Mouse (Mus musculus): ENCODE data around the gene Cfap99. TPM values are rescaled to one million over a fixed set of nuclear protein-coding genes. Genes with fewer than 3 reads are reported as not detected.
A peak's percentile ranks its signal among the peaks of the same experiment; 100 is the strongest.

Cfap99 gene
- total RNA-seq, 2 experiments from 2014 or later, result not detected

DNA sequence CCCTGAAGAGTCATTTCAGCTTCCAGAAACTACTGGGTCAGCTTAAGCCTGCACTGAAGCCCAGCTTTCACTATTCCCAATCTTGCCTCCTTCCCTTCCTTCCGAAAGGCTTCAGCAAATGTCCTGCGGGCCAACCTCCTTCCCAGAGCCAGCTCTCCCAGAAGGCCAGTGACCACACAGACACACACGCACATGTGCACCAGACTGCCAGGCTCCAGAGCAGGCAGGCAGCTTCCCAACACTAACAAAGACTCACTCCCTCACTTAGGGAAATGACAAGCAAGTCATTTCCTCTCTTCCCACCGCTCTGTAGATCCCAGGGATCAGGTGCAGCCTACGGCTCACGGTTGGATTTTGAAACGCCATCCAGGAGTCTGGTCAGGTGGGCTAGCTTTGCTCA lies 12.2 kb upstream of the Cfap99 start:
- peak; percentile 40 for DNase-seq (ENCODE audit: low spot score)
- intact Hi-C loops (cut with DNase I), result no loop called here

DNA sequence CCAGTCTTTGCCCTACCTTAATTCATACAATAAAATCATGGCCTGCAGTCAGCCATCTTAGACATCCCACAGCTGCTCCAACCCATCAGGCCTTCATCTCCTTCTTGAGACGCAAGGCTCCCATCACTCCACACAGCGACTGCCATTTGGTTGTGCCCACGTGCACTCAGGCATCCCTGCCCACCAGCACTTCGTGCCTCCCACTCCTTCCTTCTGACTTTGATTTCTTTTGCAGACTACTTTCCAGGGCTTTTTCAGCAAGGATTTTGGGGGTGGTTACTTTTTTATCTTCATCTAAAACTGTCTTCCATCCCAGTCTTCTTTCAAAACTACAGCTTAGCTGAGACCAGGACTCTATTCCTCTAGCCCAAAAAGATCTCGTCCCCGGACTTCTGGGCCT lies 11.7 kb upstream of the Cfap99 start:
- intact Hi-C loops (cut with DNase I), result no loop called here
- no peak for DNase-seq (ENCODE audit: low spot score)

DNA sequence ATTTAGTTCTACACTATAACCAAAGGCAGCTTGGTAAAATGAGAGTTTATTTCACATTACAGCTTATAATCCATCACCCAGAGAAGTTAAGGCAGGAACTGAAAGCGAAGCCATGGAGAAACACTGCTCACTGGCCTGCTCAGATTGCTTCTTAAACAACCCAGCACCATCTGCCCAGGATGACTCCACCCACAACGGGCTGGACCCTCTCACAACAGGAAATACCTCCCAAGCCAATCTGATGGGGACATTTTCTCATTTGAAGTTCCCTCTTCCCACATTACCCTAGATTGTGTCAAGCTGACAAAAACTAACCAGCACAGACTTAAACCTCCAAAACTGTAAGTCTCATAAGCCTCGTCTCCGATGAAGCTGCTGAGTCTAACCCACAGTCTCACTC lies 10.3 kb upstream of the Cfap99 start:
- intact Hi-C loops (cut with DNase I), result no loop called here
- no peak for DNase-seq (ENCODE audit: low spot score)

DNA sequence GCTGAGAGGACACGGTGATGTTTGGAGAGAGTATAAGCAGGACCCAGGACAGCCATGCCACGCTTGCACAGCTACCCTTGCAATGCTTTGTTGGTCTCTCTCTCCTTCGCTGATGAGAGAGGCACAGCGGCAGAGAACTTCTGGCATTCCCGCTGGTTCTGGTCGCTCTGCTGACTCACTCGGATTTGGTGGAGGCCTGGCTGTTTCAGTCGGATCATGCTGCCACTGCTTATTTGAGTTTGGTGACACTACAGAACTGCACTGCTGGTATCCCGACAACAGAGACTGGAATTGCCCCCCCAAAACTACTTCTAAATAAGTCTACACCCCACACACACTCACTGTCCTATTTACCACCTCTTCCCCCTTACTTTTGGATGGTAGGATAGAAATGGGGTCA lies 9.2 kb upstream of the Cfap99 start:
- intact Hi-C loops (cut with DNase I), result no loop called here

DNA sequence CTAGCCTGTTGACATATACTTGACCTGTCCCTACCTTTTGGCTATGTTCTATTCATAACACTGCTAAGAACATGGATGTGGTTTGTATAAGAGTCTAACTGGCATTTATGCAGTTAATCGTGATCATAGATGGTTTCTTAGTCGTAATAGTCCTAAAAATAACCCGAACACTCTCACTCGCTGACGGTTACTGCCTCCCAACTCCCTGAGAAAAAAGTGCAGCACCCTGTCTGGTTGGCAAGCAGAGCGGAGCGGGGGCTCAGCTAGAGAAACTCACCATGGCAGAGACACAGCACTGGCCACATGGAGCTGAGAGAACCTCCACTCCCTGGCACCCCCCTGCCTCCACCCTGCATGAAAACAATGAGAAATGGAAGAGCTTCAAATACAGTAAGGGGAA lies 7.4 kb upstream of the Cfap99 start:
- intact Hi-C loops (cut with DNase I), result no loop called here
- DNase-seq (ENCODE audit: low spot score), result no peak

More for the DNA sequence above, 9.2 kb upstream of the Cfap99 start:
- DNase-seq (ENCODE audit: low spot score), result no peak

DNA sequence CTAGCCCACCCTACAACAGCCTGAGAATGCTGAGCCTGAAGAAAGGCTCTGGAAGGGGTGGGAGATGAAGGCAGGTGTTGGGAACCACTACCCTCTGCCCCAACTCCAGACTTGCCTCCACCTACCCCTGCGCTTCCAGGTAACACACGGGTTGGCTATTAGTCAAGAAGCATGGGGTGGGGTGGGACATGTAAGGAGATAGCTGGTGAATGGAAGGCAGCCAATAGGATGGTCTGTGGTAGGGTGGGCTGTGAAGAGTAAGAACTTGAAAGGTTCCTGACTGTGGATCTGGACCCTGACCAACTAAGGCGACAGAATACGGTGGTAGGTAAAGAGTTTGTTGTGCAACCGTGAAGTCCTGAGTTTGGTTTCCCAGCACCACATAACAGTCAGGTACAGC lies 5.0 kb upstream of the Cfap99 start:
- DNase-seq (ENCODE audit: low spot score), result no peak
- intact Hi-C loops (cut with DNase I), result no loop called here

DNA sequence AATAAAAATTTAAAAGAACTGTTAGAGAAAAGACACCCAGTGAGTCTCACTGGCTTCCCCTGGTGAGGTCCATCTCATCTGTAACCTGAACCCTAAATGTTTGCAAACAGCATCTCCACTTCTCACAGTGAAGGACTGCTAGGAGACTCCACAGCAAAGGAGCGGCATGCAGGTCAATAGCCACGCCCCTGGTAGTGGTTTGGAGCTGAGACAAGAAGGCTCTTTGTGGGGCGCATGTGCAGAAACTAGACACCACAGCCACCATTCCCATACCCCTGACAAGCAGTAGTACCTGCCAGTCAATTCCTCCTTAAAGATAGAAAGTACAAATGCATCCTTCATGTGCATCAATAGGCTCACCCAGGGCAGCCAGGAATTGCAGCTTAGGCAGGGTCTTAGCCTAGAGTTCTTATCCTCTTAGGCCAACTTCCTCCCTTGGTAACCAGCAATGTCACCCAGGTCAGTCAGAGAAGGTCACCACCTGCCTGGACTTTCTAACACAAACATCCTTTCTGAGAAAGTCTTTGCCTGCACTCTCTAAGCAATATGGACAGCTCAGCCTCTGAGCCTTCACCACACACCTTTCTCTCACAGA lies 4.1 kb upstream of the Cfap99 start:
- intact Hi-C loops (cut with DNase I), result no loop called here
- no peak for DNase-seq (ENCODE audit: low spot score)

DNA sequence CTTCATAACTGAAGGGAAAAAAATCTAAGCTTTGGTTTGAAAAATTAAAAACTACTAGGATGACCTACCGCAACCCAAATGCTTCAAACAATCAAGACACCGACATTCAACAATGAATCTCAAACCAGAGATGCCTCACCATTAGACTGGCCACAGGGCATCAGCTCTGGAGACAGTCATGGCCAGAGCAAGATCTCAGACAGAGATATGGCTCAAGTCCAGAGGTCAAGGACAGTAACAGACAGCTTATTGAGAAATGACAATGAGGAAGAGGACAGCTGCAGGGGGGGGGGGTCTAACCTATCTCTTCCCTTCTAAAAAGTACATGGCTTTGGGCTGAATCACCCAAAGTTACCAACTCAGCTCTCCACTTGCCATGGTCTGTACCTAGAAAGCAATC lies 3.1 kb upstream of the Cfap99 start:
- intact Hi-C loops (cut with DNase I), result no loop called here

DNA sequence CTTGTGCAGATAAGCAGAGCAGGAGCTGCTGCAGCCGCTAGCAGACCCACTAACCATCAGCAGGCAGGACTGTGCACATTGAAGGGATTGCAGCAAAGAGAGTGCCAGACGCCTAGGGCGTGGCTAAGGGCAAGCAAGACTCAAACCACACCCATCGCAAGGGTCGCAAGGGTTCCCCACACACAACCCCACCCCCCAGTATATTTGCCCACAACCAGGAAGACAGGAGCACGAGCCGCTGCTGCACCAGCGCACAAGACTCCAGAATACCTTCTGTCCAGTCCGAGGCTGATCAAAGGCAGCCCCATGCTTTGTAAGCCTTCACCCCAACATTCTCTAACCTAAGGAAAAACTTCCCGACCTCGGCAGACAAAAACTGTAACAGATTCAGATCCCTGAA lies 1.9 kb upstream of the Cfap99 start:
- no peak for DNase-seq (ENCODE audit: low spot score)
- intact Hi-C loops (cut with DNase I), result no loop called here

More for the DNA sequence above, 3.1 kb upstream of the Cfap99 start:
- DNase-seq (ENCODE audit: low spot score), result no peak

DNA sequence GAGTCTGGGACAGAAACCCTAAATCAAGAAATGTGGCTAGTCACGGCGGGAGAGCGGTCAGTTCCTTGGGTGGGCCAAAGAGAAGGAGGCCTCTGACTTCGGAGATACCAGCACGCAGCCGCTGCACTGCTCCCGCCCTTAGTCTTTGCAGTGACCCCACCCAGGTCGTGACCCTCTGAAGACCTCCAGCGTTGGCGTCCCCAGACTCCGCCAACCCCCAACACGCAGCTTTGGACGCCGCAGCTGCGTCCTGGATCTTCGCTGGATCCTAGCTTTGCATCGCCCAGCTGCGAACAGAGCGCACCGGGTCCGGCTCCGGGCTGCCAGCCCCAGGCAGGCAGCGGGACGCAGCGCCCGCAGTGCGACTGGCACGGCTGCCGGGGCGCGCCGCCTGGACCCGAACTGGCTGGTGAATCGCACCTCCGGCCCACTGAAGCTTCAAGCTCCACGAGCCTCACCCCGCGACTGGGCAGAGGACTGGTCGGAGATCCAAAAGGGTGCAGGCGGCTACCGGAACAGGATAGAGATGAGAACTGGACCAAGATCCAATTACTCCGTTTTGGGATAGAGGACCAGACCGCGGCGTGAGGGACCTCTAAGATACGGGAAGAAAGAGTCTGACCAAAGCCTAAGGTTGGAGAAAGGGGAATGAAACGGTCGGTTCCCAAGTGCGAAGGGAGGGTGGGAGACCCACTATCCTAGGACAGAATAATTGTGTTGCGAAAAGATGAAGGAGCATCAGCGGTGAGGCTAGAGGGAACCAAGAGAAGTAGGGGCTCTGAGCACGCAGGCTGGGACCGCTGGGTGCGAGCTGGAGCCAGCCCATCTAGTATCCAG lies 1.2 kb upstream of the Cfap99 start:
- DNase-seq (ENCODE audit: low spot score), result no peak
- intact Hi-C loops (cut with DNase I), result no loop called here

DNA sequence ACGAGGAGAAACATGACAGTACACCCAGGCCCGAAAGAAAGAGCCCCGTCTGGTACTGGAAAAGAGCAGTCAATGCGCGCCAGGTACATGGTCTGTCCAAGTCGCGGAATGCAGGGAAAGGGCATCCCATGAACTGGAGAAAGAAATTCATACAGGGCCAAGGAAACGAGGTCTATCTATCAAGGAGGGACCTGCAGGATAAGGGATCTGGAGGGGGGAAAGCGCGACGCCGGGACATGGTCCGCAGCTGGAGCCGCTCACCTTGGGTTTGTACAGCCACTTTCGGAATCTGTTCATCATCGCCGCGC lies 608 bp upstream of the Cfap99 start:
- DNase-seq (ENCODE audit: low spot score), result no peak
- intact Hi-C loops (cut with DNase I), result no loop called here

DNA sequence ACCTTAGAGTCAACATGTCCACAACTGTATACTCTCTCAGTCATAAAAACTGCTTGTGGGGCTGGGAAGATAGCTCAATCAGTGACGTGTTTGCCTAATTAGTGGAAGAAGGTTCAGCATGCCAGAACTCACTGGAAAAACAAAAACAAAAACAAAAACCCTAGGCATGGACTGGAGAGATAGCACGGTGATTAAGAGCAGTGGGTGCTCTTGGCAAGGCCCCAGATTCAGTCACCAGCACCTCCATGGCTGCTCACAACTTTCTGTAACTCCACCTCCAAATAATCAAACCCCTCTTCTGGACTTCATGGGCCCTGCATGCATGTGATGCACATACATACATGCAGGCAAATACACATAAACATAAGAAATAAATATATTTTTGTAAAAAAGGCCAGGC lies 886 bp downstream of the Cfap99 start:
- intact Hi-C loops (cut with DNase I), result no loop called here
- no peak for DNase-seq (ENCODE audit: low spot score)

DNA sequence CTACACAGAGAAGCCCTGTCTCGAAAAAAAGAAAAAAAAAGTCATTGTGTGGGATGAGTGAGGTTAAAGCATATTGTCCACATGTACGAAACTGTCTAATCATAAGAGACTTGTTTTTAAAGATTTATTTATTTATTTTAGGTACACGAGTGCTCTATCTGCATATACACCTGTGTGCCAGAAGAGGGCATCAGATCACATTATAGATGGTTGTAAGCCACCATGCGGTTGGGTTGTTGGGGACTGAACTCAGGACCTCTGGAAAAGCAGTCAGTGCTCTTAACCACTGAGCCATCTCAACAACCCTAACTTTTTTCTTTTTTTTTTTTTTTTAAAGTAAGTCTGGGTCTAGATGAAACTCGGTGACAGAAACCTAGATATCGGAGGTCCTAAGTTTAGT lies 5.0 kb downstream of the Cfap99 start:
- no peak for DNase-seq (ENCODE audit: low spot score)
- intact Hi-C loops (cut with DNase I), result no loop called here

DNA sequence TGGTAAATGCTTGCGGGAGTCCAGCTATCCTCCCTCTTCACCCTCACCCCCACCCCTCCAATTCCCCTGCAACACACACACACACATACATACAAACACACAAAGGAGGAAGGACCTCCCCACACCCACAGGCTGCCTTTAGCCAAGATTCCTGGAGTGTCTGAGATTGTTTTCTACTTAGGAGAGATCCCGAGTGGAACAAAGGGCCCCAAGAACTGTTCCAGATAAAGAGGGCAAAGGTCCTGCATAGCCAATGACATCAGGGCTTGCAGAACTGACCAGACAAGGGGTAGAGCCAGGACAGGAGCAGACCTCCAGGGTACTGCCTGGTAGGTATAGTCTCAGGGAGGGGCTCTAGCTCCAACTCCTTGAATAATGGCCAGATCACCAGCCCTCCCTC lies 6.3 kb downstream of the Cfap99 start:
- DNase-seq (ENCODE audit: low spot score), result no peak
- intact Hi-C loops (cut with DNase I), result no loop called here

DNA sequence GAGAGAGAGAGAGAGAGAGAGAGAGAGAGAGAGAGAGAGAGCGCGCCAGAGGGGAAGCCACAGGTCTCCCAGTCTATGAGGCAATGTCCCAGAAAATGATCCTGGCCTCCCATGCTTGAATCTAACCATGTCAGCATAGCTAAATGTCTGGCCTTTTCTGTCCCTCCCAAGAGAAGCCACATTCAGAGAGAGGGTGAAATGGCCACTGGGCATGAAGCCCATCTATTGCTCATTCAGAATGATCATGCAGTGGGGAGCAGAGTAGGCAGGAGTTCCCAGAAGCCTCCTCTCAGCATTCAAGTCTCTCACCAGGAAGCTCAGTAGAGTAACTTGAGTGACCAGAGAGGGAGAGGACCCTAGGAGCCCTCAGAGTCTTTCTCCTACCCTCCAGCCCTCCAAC lies 6.7 kb downstream of the Cfap99 start:
- intact Hi-C loops (cut with DNase I), result no loop called here
- DNase-seq (ENCODE audit: low spot score), result no peak

DNA sequence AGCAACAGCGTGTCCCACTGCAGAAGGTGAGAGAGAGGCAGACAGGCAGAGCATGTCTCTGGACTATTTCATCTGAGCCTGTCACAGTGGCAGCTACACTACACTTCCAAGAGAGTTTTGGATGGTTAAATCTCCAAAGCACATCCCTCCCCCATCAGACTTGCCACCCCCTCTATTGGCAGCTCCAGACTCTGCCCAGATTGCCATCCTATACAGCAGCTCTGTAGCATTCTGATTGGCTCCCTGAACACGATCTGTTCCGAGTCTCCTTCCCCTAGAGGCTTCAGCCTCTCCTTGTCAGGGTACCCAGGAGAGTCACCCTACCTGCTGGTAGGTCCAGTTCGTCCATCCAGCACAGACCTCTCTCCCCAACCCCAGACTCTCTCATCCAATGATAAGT lies 9.7 kb downstream of the Cfap99 start:
- no peak for DNase-seq (ENCODE audit: low spot score)
- intact Hi-C loops (cut with DNase I), result no loop called here

DNA sequence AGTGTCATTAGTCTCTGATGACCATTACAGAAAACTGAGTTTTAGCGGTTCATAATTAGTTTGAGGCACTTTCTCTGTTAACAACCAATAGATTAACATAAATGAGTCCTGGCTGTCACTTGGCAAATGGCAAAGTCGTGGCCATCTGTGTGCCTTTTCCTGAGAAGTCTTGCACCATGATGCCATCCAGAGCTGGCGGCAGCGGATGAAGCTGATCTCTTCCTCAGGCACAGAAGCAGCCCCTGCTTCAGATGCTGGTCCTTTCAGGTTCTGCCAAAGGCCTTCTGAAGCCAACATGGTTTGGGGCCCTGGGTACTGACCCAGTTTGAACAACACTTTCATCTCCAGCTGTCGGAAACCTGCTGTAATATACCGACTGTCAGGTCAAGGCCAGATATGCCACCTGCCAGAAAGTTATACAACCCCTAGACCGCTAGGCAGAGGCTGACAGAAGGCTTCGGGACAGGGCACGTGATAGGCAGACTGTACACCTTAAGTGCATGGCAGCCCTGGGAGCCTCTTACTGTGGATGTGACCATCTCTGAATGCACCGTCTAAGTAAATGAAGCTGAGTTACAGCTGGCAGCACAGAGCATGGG lies 10.6 kb downstream of the Cfap99 start:
- intact Hi-C loops (cut with DNase I), result no loop called here
- DNase-seq (ENCODE audit: low spot score), result no peak

DNA sequence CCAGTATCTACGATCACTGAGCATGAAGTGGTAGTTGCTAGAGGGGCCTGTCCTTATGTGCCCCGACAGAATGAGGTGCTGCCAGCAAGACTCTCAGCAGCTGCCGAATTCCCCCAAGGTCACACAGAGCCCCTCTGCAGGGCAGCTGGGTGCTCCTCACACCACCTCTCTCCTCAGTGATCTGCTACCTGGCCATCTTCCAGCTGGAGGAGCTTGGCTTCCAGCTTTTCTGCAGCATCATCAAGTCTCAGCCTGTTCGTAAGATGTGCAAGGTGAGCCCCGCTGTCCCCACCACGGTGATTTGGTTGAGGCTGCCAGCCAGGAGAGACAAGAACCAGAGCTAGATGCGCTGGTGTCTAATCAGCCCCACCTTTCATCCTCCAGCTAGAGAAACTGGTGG lies 14.0 kb downstream of the Cfap99 start:
- intact Hi-C loops (cut with DNase I), result no loop called here
- no peak for DNase-seq (ENCODE audit: low spot score)

DNA sequence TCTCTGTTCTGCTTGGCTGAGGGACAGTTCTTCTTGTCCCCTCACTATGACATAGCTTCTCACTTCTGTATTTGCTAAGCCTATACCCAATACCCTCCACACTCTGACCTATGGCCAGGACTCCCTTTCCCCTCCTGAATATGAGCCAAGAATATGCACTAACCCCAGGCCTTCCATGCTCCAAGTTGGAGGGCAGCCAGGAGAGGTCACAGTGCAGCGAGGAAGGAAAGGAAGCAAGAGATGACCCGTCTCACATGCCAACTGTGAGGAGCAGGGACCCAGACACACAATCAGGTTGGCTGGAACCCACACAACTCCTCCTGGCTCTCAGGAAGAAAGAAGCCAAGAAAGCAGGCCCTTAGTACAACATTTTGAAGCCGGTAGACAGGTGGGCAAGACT lies 20.6 kb downstream of the Cfap99 start:
- intact Hi-C loops (cut with DNase I), result no loop called here
- no peak for DNase-seq (ENCODE audit: low spot score)

DNA sequence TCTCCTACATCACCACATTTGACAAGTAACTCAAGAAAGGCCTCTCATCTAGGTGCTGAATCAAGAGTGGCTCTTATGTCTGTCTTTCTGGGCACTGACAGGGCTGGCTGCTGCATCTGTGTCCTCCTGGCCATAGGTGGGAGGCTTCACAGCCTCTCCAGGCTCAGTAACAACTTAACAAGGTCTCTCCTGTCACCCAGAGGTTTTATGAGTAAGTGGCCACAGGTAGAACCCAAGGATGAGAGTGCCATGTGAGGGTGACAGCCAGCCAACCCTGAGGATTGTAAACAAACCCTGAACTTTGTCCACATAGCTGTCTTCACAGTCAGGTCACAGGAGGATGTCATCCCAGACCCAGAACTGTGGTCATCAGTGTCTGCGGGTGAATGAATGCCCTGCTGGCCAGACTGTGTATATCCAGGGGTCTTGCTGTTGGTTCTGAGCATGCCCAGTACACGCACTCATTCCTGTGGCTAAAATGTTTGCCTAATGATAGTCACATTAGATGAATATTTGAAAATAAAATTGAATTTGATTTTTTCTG lies 31.2 kb downstream of the Cfap99 start:
- intact Hi-C loops (cut with DNase I), result no loop called here

DNA sequence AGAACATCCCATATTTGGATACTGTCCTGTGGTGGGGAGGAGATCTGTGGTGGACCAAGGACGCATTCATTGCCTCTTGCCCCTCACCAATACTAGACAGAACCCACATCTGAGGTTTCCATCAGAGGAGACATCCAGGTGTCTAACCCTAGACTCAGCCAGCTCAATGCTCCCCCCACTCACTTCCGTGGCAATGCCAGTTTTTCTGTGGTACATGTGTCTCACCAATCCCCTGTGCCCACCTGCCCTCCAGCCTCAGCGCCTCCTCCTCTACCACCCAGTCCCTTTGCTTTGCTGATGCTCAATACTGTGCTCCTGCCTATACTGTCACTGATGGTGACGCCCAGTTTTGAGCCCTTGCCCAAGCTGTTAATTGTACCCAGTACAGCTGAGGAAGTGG lies 32.8 kb downstream of the Cfap99 start:
- intact Hi-C loops (cut with DNase I), result no loop called here
- no peak for DNase-seq (ENCODE audit: low spot score)

More for the DNA sequence above, 31.2 kb downstream of the Cfap99 start:
- no peak for DNase-seq (ENCODE audit: low spot score)
